Mouse (Mus musculus) erythroblast, embryonic 14.5 days (primary cell): ENCODE measurements around the gene Ddx41.

Source experiments
- GATA1 ChIP-seq: IDR thresholded peaks from 2 replicates; pipeline ENCODE4 v1.6.1; 2012; ENCODE audit warnings: low read length, inconsistent platforms, mixed read lengths
- TAL1 ChIP-seq: IDR thresholded peaks from 3 replicates; pipeline ENCODE4 v1.6.1; 2012; ENCODE audit warnings: low read length, inconsistent platforms, mixed read lengths

DNA sequence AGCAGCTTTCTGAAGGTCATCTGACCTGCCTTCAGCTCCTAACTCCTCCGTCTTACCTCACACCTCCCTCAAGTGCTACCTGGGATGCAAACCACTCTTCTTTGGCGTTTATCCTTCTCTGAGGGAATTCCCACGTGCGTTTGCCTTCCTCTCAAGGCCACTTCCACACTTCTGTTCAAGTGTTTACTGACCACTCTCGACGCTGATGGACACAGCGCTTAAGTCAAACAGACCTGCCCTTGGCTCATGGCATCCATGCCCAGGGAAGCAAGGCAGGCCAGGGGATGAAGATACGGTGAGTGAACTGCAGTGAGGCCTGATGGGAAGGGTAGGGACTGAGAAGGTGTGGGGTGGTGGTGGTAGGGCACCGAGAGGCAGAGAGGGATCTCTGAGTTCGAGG, 35.9 kb downstream of the Ddx41 start:
- TF ChIP-seq TAL1 (no peak), GATA1 (no peak)
